Mouse (Mus musculus) stomach, postnatal 0 days (tissue): ENCODE measurements around the gene Gjb5. TPM values are rescaled to one million over a fixed set of nuclear protein-coding genes. Genes with fewer than 3 reads are reported as not detected.

Source experiments
- ATAC-seq: fragments of 200-750 bp; cut with Nextera tagmentation; 2 replicates; pipeline ENCODE4 v1.8.0; 2017; ENCODE audit not compliant: low FRiP score, low TSS enrichment
- DNase-seq: peaks from one replicate; pipeline ENCODE4 v3.0.0-alpha.2; 2016; ENCODE audit warnings: low spot score
- H3K27ac ChIP-seq: fragments of 300-500 bp; sonication (generic); replicated peaks from 2 replicates; pipeline ENCODE4 v1.5.1; 2014; ENCODE audit warnings: mild to moderate bottlenecking, control low read depth
- H3K27me3 ChIP-seq: fragments of 300-500 bp; sonication (generic); 2 replicates; pipeline ENCODE4 v1.6.1; 2014; ENCODE audit warnings: low read length; ENCODE audit not compliant: control insufficient read depth, insufficient read depth
- H3K36me3 ChIP-seq: fragments of 300-500 bp; sonication (generic); 2 replicates; pipeline ENCODE4 v1.6.1; 2014; ENCODE audit warnings: low read length, mixed read lengths; ENCODE audit not compliant: control insufficient read depth, insufficient read depth
- H3K4me1 ChIP-seq: fragments of 300-500 bp; sonication (generic); replicated peaks from 2 replicates; pipeline ENCODE4 v1.6.1; 2014; ENCODE audit warnings: antibody characterized with exemption; ENCODE audit not compliant: control insufficient read depth, insufficient read depth
- H3K4me2 ChIP-seq: fragments of 300-500 bp; sonication (generic); replicated peaks from 2 replicates; pipeline ENCODE4 v1.6.1; 2014; ENCODE audit warnings: low read depth, mild to moderate bottlenecking, control low read depth, moderate library complexity
- H3K4me3 ChIP-seq: fragments of 300-500 bp; sonication (generic); 2 replicates; pipeline ENCODE4 v1.5.1; 2014; ENCODE audit warnings: low read depth, low read length, control low read depth
- H3K9ac ChIP-seq: fragments of 300-500 bp; sonication (generic); 2 replicates; pipeline ENCODE4 v1.6.1; 2014; ENCODE audit warnings: mild to moderate bottlenecking, low read length, control low read depth, mixed read lengths
- H3K9me3 ChIP-seq: fragments of 300-500 bp; sonication (generic); 2 replicates; pipeline ENCODE4 v1.6.1; 2016; ENCODE audit warnings: low read length; ENCODE audit not compliant: control insufficient read depth
- CTCF ChIP-seq: IDR thresholded peaks from 2 replicates; pipeline ENCODE4 v1.5.1; 2016; ENCODE audit warnings: antibody characterized with exemption, low read depth, mild to moderate bottlenecking, moderate library complexity
- EP300 ChIP-seq: optimal IDR thresholded peaks from 2 replicates; pipeline ENCODE3; 2016; ENCODE audit warnings: antibody characterized with exemption
- WGBS: fragments of 180-500 bp; shearing (Covaris S2); extraction: QIAGEN DNeasy Blood & Tissue Kit; methylation state at CpG from one replicate; pipeline ENCODE4 v1.1.7; 2014; 5-methylcytosine and 5-hydroxymethylcytosine counted together
- polyA plus RNA-seq: library from polyadenylated mRNA; unstranded; fragments of >200 nt; fragmentation: Nextera tagmentation; extraction: Ambion mirVana; gene quantifications from 2 replicates; pipeline ENCODE4 v1.2.1, GENCODE M21; 2015

Gene Gjb5
- polyA plus RNA-seq, 1 experiment from 2014 or later: 3.3 TPM

DNA sequence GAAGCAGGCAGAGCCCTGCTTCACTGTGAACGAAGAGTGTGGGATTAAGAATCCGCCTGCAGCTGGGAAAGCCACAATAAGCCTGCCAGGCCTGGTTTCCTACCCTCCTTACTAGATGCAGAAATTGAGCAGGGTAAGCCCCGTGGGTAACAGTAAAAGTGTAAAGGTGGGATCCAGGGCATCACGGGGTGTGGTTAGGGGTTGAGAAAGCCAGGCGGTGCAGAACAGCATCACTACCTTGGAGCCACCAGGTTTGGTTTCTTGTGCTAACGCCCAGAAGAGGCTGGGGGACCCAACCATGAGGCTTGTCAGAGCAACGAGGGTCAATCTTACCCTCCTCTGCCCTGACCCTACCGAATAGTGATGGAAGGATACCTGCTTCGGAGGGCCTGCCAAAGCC lies 43.4 kb downstream of the Gjb5 start:
- Histone ChIP-seq H3K27me3 (no peaks in the 10 kb centered on the region), H3K9ac (no peak overlapping the region), H3K27ac (no peak overlapping the region), H3K9me3 (no peaks in the 10 kb centered on the region), H3K36me3 (no peaks in the 10 kb centered on the region), H3K4me3 (no peak overlapping the region), H3K4me1 (no peaks in the 10 kb centered on the region), H3K4me2 (peak overlapping the region; percentile 77)
- DNase-seq (no peak), ATAC-seq (no peak)
- 52% methylated on average over 9 of the region's 9 CpGs for WGBS
- TF ChIP-seq EP300 (no peak), CTCF (no peak)

DNA sequence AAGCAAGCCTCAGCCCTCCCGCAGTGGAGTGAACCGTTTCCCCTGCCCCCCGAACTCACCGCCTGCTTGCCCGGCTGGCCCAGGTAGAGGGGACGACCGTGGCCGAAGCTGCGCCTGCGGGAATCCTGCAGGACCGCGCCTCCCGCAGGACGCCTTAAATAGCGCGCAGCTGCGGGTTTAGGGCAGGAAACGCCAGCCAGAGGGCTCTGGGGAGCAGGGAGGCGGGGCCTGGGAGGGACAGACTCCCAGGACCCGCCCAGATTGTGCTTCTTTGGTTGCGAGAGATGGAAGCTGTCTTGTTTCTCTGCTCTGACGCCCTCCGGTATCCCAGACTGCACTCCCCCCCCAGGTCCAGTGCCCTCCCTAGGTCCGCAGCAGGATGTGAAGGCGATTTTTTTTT lies 44.1 kb downstream of the Gjb5 start, which contains the start of gene Gja4:
Gja4 (minus strand) TSS at position 179 of the 400 bp plus-strand sequence.
- Histone ChIP-seq H3K27ac (no peak within 1 kb of the TSS), H3K4me3 (peak within 1 kb of the TSS; percentile 47), H3K9ac (peak within 1 kb of the TSS; percentile 64), H3K4me2 (peak within 1 kb of the TSS; percentile 77), H3K4me1 (no peaks in the 10 kb centered on the region), H3K9me3 (no peaks in the 10 kb centered on the region), H3K27me3 (no peaks in the 10 kb centered on the region), H3K36me3 (no peaks in the 10 kb centered on the region)
- DNase-seq (peak; percentile 77), ATAC-seq (peak; percentile 70)
- TF ChIP-seq EP300 (no peak), CTCF (peak; percentile 72)
- under 1% methylated on average over 25 of the region's 25 CpGs for WGBS

DNA sequence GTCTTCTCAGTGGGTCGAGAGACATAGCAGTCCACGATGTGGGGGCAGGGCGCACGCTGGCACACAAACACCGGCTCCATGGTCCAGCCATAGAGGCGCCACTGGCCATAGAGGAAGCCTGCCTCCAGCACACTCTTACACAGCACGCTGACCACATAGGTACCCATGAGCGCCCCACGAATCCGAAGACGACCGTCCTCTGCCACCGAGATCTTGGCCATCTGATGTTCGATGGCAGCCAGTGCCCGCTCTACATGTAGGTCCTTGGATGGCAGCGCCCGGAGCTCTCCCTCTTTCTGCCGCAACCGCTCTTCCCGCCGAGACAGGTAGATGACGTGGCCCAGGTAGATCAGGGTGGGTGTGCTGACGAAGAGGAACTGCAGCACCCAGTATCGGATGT lies 45.6 kb downstream of the Gjb5 start:
- no peak for ATAC-seq
- Histone ChIP-seq H3K27me3 (no peaks in the 10 kb centered on the region), H3K9ac (no peak overlapping the region), H3K9me3 (no peaks in the 10 kb centered on the region), H3K4me1 (no peaks in the 10 kb centered on the region), H3K36me3 (no peaks in the 10 kb centered on the region), H3K27ac (no peak overlapping the region), H3K4me3 (no peak overlapping the region), H3K4me2 (no peak overlapping the region)
- no peak for DNase-seq
- 62% methylated on average over 24 of the region's 24 CpGs for WGBS
- TF ChIP-seq EP300 (no peak), CTCF (no peak)

DNA sequence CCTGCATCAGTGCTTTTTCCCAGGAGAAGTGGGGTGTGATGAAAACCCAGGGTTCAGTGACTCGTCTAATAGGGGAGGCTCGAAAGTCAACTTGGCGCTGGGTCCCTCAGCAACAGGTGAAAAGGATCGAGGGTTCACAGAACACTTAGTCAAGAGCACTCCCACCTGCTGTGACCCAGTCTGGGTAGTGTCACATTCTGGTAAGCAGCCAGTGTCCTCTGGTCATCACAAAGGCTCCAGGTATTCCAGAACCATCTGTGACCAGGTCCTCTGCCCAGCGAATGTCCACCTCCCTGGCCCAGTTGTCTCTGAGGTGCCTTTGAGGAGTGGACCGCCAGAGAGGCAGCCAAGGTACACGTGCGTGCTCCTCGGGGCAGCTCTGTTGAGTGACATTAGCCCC lies 46.4 kb downstream of the Gjb5 start:
- H3K4me3 ChIP-seq: no peak overlapping the region
- no peak for ATAC-seq
- no peak overlapping the region for H3K4me2 ChIP-seq
- no peaks in the 10 kb centered on the region for H3K4me1 ChIP-seq
- no peaks in the 10 kb centered on the region for H3K36me3 ChIP-seq
- H3K9me3 ChIP-seq: no peaks in the 10 kb centered on the region
- 56% methylated on average over 9 of the region's 9 CpGs for WGBS
- TF ChIP-seq EP300 (no peak), CTCF (no peak)
- no peak for DNase-seq
- H3K27ac ChIP-seq: no peak overlapping the region
- H3K9ac ChIP-seq: no peak overlapping the region
- no peaks in the 10 kb centered on the region for H3K27me3 ChIP-seq

DNA sequence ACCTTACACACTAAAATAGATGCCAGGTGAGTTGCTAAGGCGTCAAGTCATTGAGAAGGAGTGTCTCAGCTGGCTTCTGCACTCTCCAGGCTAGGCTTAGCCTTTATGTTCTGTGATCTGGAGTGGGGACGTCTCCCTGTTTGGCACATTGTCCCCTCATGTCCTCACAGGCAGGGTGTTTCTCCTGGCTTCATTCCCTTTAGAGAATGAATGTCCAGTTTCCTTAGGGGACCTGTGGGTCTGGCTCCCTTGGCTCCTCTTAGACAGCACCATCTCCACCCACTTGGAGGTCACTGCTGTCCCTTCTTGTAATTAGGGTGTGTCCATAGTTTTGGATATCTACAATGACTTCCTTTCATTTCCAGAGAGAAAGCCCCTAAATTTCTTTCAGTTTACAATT lies 51.1 kb downstream of the Gjb5 start:
- H3K27me3 ChIP-seq: no peaks in the 10 kb centered on the region
- no peaks in the 10 kb centered on the region for H3K9me3 ChIP-seq
- no peak overlapping the region for H3K27ac ChIP-seq
- H3K9ac ChIP-seq: no peak overlapping the region
- no peak overlapping the region for H3K4me3 ChIP-seq
- no peaks in the 10 kb centered on the region for H3K4me1 ChIP-seq
- TF ChIP-seq EP300 (no peak), CTCF (no peak)
- no peak overlapping the region for H3K4me2 ChIP-seq
- 41% methylated on average over 2 of the region's 2 CpGs for WGBS
- ATAC-seq (no peak), DNase-seq (no peak)
- H3K36me3 ChIP-seq: no peaks in the 10 kb centered on the region

Other genes with a start within 250 kb of the Gjb5 start
- 14.5 and 16.0 TPM in 2 replicates for gene Tmem35b, start 234.5 kb downstream of the Gjb5 start, polyA plus RNA-seq
- gene Dlgap3, start 189.0 kb downstream of the Gjb5 start, polyA plus RNA-seq: 0.45 and 0.47 TPM in 2 replicates
- gene Smim12, start 114.4 kb downstream of the Gjb5 start, polyA plus RNA-seq: 37.7 and 41.1 TPM in 2 replicates
- gene Gja4, start 44.1 kb downstream of the Gjb5 start, polyA plus RNA-seq: 7.3 and 8.0 TPM in 2 replicates
- gene Gjb3, start 27.3 kb downstream of the Gjb5 start, polyA plus RNA-seq: 15.1 and 15.5 TPM in 2 replicates
- gene Gjb4, start 4.1 kb downstream of the Gjb5 start, polyA plus RNA-seq: 1.7 and 2.0 TPM in 2 replicates